Mouse (Mus musculus): ENCODE results near the gene Wdtc1.

DNA sequence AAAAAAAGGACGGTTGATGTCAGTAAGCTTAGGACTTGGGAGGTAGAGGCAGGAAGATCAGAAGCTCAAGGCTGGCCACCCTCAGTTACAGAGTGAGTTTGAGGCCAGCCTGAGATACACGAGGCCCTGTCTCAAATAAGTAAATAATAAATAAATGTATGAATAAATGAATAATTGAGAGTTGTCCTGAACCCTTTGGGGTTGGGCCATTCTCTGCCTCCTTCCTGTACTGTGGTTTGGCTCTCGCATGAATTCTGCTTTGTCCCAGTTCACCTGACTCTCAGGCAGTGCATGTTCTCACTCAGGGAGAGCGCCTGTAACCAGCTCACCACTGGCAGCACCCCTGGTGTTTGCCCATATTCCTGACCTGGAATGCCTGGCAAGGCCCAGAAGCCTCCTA is 20.7 kb upstream of the Wdtc1 start:
- TF ChIP-seq POLR2A (IDR thresholded peaks at IDR 0.05; ENCODE audit: insufficient read depth, low read depth, low read length) (no peak), CTCF (IDR thresholded peaks at IDR 0.05) (no peak)

Measured in heart, adult 2 months (tissue).